Mouse (Mus musculus) CH12.LX (cell line): ENCODE data around the gene Ncoa7. TPM values are rescaled to one million over a fixed set of nuclear protein-coding genes. Genes with fewer than 3 reads are reported as not detected.

Experiments
- DNase-seq: peaks from one replicate; pipeline ENCODE4 v3.0.0-alpha.2; 2013; ENCODE audit errors: extremely low read depth
- H3K27ac ChIP-seq: 2 replicates; pipeline ENCODE4 v1.5.1; 2012; ENCODE audit warnings: low read depth, mild to moderate bottlenecking, control low read depth, moderate library complexity; ENCODE audit not compliant: insufficient read depth
- H3K27me3 ChIP-seq: replicated peaks from 2 replicates; pipeline ENCODE3; 2012; ENCODE audit warnings: inconsistent platforms
- H3K36me3 ChIP-seq, 2 experiments: replicated peaks in 1 of 2; 2 replicates each; pipeline versions ENCODE3 to v1.6.1; 2012; ENCODE audit warnings: inconsistent platforms in 1 of 2, low read length in 1 of 2, mild to moderate bottlenecking in 1 of 2, mixed read lengths in 1 of 2, moderate library complexity in 1 of 2; ENCODE audit not compliant: control insufficient read depth in 1 of 2, insufficient read depth in 1 of 2
- H3K4me1 ChIP-seq, 2 experiments: 2 replicates each; pipeline ENCODE4 v1.6.1; 2012; ENCODE audit warnings: inconsistent platforms in 1 of 2, moderate library complexity in 1 of 2; ENCODE audit not compliant: insufficient read depth in 2 of 2, control insufficient read depth in 1 of 2
- H3K4me2 ChIP-seq: 2 replicates; pipeline ENCODE4 v1.6.1; 2012; ENCODE audit warnings: low read depth, mild to moderate bottlenecking, control low read depth; ENCODE audit not compliant: poor library complexity, insufficient read depth, severe bottlenecking
- H3K4me3 ChIP-seq, 3 experiments: fragments of 150-350 bp in 1 of 3; sonication (generic) in 1 of 3; replicated peaks in 1 of 3; 2 replicates each; pipeline versions ENCODE3 to v1.5.1; 2011 to 2012; ENCODE audit warnings: low read depth in 2 of 3, low read length in 2 of 3, mild to moderate bottlenecking in 2 of 3, moderate library complexity in 2 of 3, control low read depth in 1 of 3, improper control_type of control experiment in 1 of 3, inconsistent platforms in 1 of 3, mixed read lengths in 1 of 3; ENCODE audit not compliant: poor library complexity in 1 of 3
- H3K79me2 ChIP-seq: replicated peaks from 2 replicates; pipeline ENCODE4 v1.6.1; 2012; ENCODE audit warnings: mild to moderate bottlenecking, moderate library complexity; ENCODE audit not compliant: control insufficient read depth, poor library complexity, insufficient read depth, severe bottlenecking; ENCODE audit errors: extremely low read depth
- H3K9ac ChIP-seq: 2 replicates; pipeline ENCODE4 v1.6.1; 2012; ENCODE audit warnings: low read depth, mild to moderate bottlenecking, control low read depth, moderate library complexity; ENCODE audit not compliant: insufficient read depth
- H3K9me3 ChIP-seq: replicated peaks from 2 replicates; pipeline ENCODE3; 2012; ENCODE audit warnings: low read length, inconsistent platforms, mixed read lengths
- BHLHE40 ChIP-seq: IDR thresholded peaks from 2 replicates; pipeline ENCODE4 v1.6.1; 2011; ENCODE audit warnings: mild to moderate bottlenecking, low read depth, low read length, improper control_type of control experiment
- CHD1 ChIP-seq: IDR thresholded peaks from 2 replicates; pipeline ENCODE4 v1.6.1; 2012; ENCODE audit warnings: low read depth, low read length, improper control_type of control experiment, inconsistent platforms
- CHD2 ChIP-seq: IDR thresholded peaks from 2 replicates; pipeline ENCODE4 v1.6.1; 2011; ENCODE audit warnings: low read length, improper control_type of control experiment
- CTCF ChIP-seq, 2 experiments: IDR thresholded peaks in 1 of 2; conservative IDR thresholded peaks in 1 of 2; 2 replicates each; pipeline ENCODE4 v1.5.1; 2011 to 2012; ENCODE audit warnings: low read depth in 2 of 2, low read length in 2 of 2, improper control_type of control experiment in 1 of 2, inconsistent platforms in 1 of 2, mild to moderate bottlenecking in 1 of 2, moderate library complexity in 1 of 2
- E2F4 ChIP-seq: IDR thresholded peaks from 2 replicates; pipeline ENCODE4 v1.6.1; 2011; ENCODE audit warnings: low read depth, low read length, improper control_type of control experiment; ENCODE audit not compliant: insufficient replicate concordance
- EP300 ChIP-seq: IDR thresholded peaks from 2 replicates; pipeline ENCODE4 v1.6.1; 2011; ENCODE audit warnings: low read length, improper control_type of control experiment
- ETS1 ChIP-seq: conservative IDR thresholded peaks from 2 replicates; pipeline ENCODE4 v1.6.1; 2012; ENCODE audit warnings: low read depth, mild to moderate bottlenecking, inconsistent platforms, low read length, improper control_type of control experiment, moderate library complexity
- IRF4 ChIP-seq: IDR thresholded peaks from 2 replicates; pipeline ENCODE4 v1.6.1; 2014; ENCODE audit warnings: low read depth, mild to moderate bottlenecking, inconsistent platforms, low read length, improper control_type of control experiment
- JUN ChIP-seq: IDR thresholded peaks from 2 replicates; pipeline ENCODE4 v1.6.1; 2011; ENCODE audit warnings: low read depth, mild to moderate bottlenecking, low read length, improper control_type of control experiment, moderate library complexity; ENCODE audit not compliant: insufficient read depth
- KAT2A ChIP-seq: IDR thresholded peaks from 2 replicates; pipeline ENCODE4 v1.6.1; 2012; ENCODE audit warnings: low read length, improper control_type of control experiment, inconsistent platforms; ENCODE audit not compliant: insufficient replicate concordance
- MAFK ChIP-seq: IDR thresholded peaks from 2 replicates; pipeline ENCODE4 v1.6.1; 2011; ENCODE audit warnings: low read length, improper control_type of control experiment; ENCODE audit not compliant: insufficient replicate concordance
- MAX ChIP-seq: IDR thresholded peaks from 2 replicates; pipeline ENCODE4 v1.6.1; 2011; ENCODE audit warnings: low read length, improper control_type of control experiment
- MAZ ChIP-seq: IDR thresholded peaks from 2 replicates; pipeline ENCODE4 v1.6.1; 2012; ENCODE audit warnings: low read depth, mild to moderate bottlenecking, inconsistent platforms, low read length, improper control_type of control experiment, moderate library complexity
- PAX5 ChIP-seq: IDR thresholded peaks from 2 replicates; pipeline ENCODE4 v1.6.1; 2012; ENCODE audit warnings: low read length, inconsistent platforms, mixed read lengths
- POLR2A ChIP-seq: IDR thresholded peaks from 2 replicates; pipeline ENCODE4 v1.6.1; 2011; ENCODE audit warnings: low read depth, mild to moderate bottlenecking, improper control_type of control experiment, low read length
- POLR2AphosphoS2 ChIP-seq: IDR thresholded peaks from 2 replicates; pipeline ENCODE4 v1.6.1; 2011; ENCODE audit warnings: low read depth, low read length, improper control_type of control experiment
- RCOR1 ChIP-seq: conservative IDR thresholded peaks from 2 replicates; pipeline ENCODE4 v1.6.1; 2012; ENCODE audit warnings: low read depth, mild to moderate bottlenecking, inconsistent platforms, low read length, improper control_type of control experiment
- SMC3 ChIP-seq: IDR thresholded peaks from 2 replicates; pipeline ENCODE4 v1.6.1; 2011; ENCODE audit warnings: low read depth, low read length, improper control_type of control experiment
- TCF12 ChIP-seq: IDR thresholded peaks from 2 replicates; pipeline ENCODE4 v1.6.1; 2014; ENCODE audit warnings: low read depth, mild to moderate bottlenecking, inconsistent platforms, low read length, improper control_type of control experiment
- UBTF ChIP-seq: IDR thresholded peaks from 2 replicates; pipeline ENCODE4 v1.6.1; 2012; ENCODE audit warnings: low read depth, mild to moderate bottlenecking, inconsistent platforms, low read length, improper control_type of control experiment, moderate library complexity
- USF1 ChIP-seq: IDR thresholded peaks from 2 replicates; pipeline ENCODE4 v1.6.1; 2014; ENCODE audit warnings: low read depth, mild to moderate bottlenecking, inconsistent platforms, low read length, improper control_type of control experiment
- ZC3H11A ChIP-seq: IDR thresholded peaks from 2 replicates; pipeline ENCODE4 v1.6.1; 2012; ENCODE audit warnings: low read depth, mild to moderate bottlenecking, inconsistent platforms, low read length, improper control_type of control experiment
- ZKSCAN1 ChIP-seq: IDR thresholded peaks from 2 replicates; pipeline ENCODE4 v1.6.1; 2012; ENCODE audit warnings: low read depth, inconsistent platforms, low read length, improper control_type of control experiment, borderline replicate concordance
- ZMIZ1 ChIP-seq: IDR thresholded peaks from 2 replicates; pipeline ENCODE4 v1.6.1; 2012; ENCODE audit warnings: low read depth, mild to moderate bottlenecking, inconsistent platforms, low read length, improper control_type of control experiment
- ZNF384 ChIP-seq: IDR thresholded peaks from 2 replicates; pipeline ENCODE4 v1.6.1; 2012; ENCODE audit warnings: low read depth, low read length, improper control_type of control experiment, inconsistent platforms
- dilution Hi-C: fragments of 300-500 bp; cut with MboI; formaldehyde crosslinking; loops from 2 replicates; pipeline ENCODE4 v1.14.3; 2020; ENCODE audit warnings: low sequenced_read_pairs; ENCODE audit not compliant: extremely low pct_unique_long_range_greater_than_20kb, extremely low pct_ligation_motif_present
- in situ Hi-C: fragments of 300-500 bp; cut with MboI; formaldehyde crosslinking; loops from 3 replicates; pipeline ENCODE4 v1.14.3; 2019; ENCODE audit warnings: low sequenced_read_pairs, low pct_ligation_motif_present, low pct_unique_long_range_greater_than_20kb, mixed read lengths
- polyA plus RNA-seq: library from polyadenylated mRNA; unstranded; fragments of >175 nt; gene quantifications from 2 replicates; pipeline ENCODE4 v1.2.1, GENCODE M21; 2012; ENCODE audit warnings: low read depth; ENCODE audit not compliant: insufficient read length
- total RNA-seq, 2 experiments: library from RNA; depleted of rRNA; stranded (reverse); fragments of 300-350 nt in 1 of 2; fragments of >200 nt in 1 of 2; gene quantifications; 2 replicates each; pipeline ENCODE4 v1.2.3; 2012 to 2014

The Ncoa7 gene
- total and polyA plus RNA-seq, 3 experiments: 4.7 to 9.2 (median 7.0) TPM

- dilution Hi-C loops: no loop called here
- Histone ChIP-seq H3K9me3 (peaks cover 13% of the 10 kb centered on the region), H3K27me3 (no peaks in the 10 kb centered on the region)
- TF ChIP-seq ETS1 (no peak), ZMIZ1 (no peak), RCOR1 (no peak), PAX5 (no peak), POLR2AphosphoS2 (no peak), KAT2A (no peak), CTCF (conservative IDR thresholded peaks at IDR 0.05 in 1 of 2, IDR thresholded peaks at IDR 0.05 in 1 of 2; ENCODE audit: low read depth in 2 of 2, low read length in 2 of 2) (no peak), BHLHE40 (no peak), TCF12 (no peak), ZNF384 (no peak)
- TF ChIP-seq, all 38 proteins: peak for 0
- Histone ChIP-seq H3K36me3 (peaks cover 0 to 3% of the 10 kb centered on the region in 2 experiments), H3K4me1 (peaks cover 0 to 10% of the 10 kb centered on the region in 2 experiments; a peak in 1 of 4 replicates), H3K27ac (no peak overlapping the region), H3K4me3 (no peak overlapping the region), H3K4me2 (no peak overlapping the region), H3K9ac (no peak overlapping the region), H3K79me2 (no peaks in the 10 kb centered on the region)
- DNase-seq: no peak
- in situ Hi-C loops: no loop called here
Observed at GRCm38 (mm10) chr10:30632718-30633117, 170.4 kb downstream of the Ncoa7 start.

- H3K27ac ChIP-seq: no peak overlapping the region
- no peak overlapping the region for H3K4me3 ChIP-seq
- H3K79me2 ChIP-seq: no peaks in the 10 kb centered on the region
- no peak for TF ChIP-seq CHD2
- no peak for TF ChIP-seq ZNF384
- TF ChIP-seq TCF12: no peak
- no peak for TF ChIP-seq EP300
- H3K4me2 ChIP-seq: no peak overlapping the region
- dilution Hi-C loops (no loop called here), in situ Hi-C loops (no loop called here)
- peaks cover 13% of the 10 kb centered on the region for H3K9me3 ChIP-seq
- no peak overlapping the region for H3K9ac ChIP-seq
- no peak for DNase-seq
- peaks cover 3 to 32% of the 10 kb centered on the region in 2 experiments; a peak in 3 of 4 replicates for H3K4me1 ChIP-seq
- H3K36me3 ChIP-seq: peaks cover 0 to 3% of the 10 kb centered on the region in 2 experiments
- no peaks in the 10 kb centered on the region for H3K27me3 ChIP-seq
Observed at GRCm38 (mm10) chr10:30629977-30630376, 173.1 kb downstream of the Ncoa7 start.

DNA sequence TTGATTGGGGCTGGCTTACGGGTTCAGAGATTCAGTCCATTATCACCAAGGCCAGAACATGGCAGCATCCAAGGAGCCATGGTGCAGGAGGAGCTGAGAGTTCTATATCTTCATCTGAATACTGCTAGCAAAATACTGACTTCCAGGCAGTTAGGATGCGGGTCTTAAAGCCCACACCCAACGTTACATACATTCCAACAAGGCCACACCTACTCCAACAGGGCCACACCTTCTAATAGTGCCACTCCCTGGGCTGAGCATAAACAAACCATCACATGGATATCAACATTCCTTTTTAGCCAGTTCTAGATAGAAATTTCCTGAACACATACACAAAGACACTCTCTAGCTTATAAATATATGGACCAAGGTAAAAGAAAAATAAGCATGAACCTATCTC lies 173.6 kb downstream of the Ncoa7 start, which contains the start of gene Hint3:
Gene Hint3, minus strand, starts transcription at position 120 of the 400 bp plus-strand sequence.
- Histone ChIP-seq H3K9ac (no peak within 1 kb of the TSS), H3K27ac (no peak within 1 kb of the TSS; the same call in 1 of the 2 replicates)
- no peak for TF ChIP-seq IRF4
- TF ChIP-seq CHD1: no peak
- TF ChIP-seq MAZ: no peak
- TF ChIP-seq MAFK: no peak
- TF ChIP-seq USF1: no peak
- TF ChIP-seq ZNF384: no peak
- no peak for TF ChIP-seq E2F4
- TF ChIP-seq JUN: no peak
- no peak for TF ChIP-seq RCOR1
- TF ChIP-seq SMC3: no peak
- no peak for TF ChIP-seq UBTF
- no peak for TF ChIP-seq KAT2A
- no peak for TF ChIP-seq POLR2A
- no peak for TF ChIP-seq ZKSCAN1
- TF ChIP-seq ETS1: no peak
- no peak for TF ChIP-seq MAX
- TF ChIP-seq ZC3H11A: no peak
- TF ChIP-seq, all 38 proteins: peak for 0
- Histone ChIP-seq H3K27me3 (no peaks in the 10 kb centered on the region), H3K4me1 (peaks cover 3 to 36% of the 10 kb centered on the region in 2 experiments; a peak in 3 of 4 replicates), H3K79me2 (no peaks in the 10 kb centered on the region), H3K9me3 (peaks cover 13% of the 10 kb centered on the region), H3K36me3 (peaks cover 0 to 3% of the 10 kb centered on the region in 2 experiments), H3K4me2 (no peak within 1 kb of the TSS), H3K4me3 (no peak within 1 kb of the TSS)
- no peak for DNase-seq
- dilution Hi-C loops (no loop called here), in situ Hi-C loops (no loop called here)
